Mouse (Mus musculus): Measurements from ENCODE around the gene S1pr5. TPM values are rescaled to one million over a fixed set of nuclear protein-coding genes. Genes with fewer than 3 reads are reported as not detected.

Gene S1pr5
- polyA plus RNA-seq, 1 experiment from 2014 or later, result 0.73 TPM

DNA sequence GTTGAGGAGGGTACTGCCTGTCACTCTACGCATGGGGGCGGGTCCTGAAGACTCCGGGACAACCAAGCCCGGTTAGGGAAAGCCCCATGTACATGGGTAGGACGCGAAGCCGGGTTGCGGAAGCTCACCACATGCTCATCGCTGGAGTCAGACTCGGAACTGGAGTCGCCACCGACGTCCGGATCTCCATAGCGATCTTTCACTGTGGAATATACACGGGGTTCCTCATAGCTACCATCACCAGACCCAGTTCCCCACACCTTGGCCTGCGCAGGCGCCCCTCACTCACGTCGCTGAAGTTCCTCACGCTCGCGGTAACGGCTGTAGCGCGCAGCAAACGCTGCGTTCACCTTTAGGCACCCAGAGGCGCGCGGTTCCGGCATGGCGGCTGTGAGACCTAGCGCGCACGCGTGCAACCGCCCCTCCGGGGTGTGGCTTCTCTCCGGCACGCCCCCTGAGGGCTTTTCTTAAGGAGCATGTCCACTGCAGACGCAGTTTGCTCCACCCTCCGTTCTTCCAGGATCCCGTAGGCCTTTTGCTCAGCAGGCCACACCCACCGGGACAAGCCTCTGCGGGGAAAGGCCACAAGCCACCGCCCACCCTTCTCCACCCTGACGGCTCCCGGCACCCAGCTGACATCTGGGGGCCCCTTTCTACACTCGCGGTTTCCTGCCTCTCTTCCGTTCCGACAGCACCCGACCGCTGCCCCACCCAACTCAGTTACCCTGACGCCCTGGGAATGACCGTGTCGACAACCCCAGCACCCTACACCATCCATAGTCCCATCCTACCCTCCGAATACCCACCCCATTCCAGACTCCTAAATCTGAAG, 39.5 kb upstream of the S1pr5 start, which contains the start of gene Kri1:
TSS of gene Kri1 (minus strand) at position 399 of the 832 bp plus-strand sequence.
- Histone ChIP-seq H3K36me3 (ENCODE audit: control insufficient read depth, insufficient read depth, low read length) (peaks cover 5% of the 10 kb centered on the region), H3K4me2 (replicated peaks; ENCODE audit: low read depth, low read length) (peak within 1 kb of the TSS; percentile 80), H3K27ac (ENCODE audit: low read depth, low read length) (peak within 1 kb of the TSS; percentile 77), H3K9ac (ENCODE audit: low read depth, low read length) (peak within 1 kb of the TSS; percentile 78), H3K4me3 (ENCODE audit: low read depth, low read length) (peak within 1 kb of the TSS; percentile 80), H3K4me1 (replicated peaks; ENCODE audit: control insufficient read depth, insufficient read depth, low read length) (peaks cover 8% of the 10 kb centered on the region), H3K9me3 (ENCODE audit: control insufficient read depth, low read length) (no peaks in the 10 kb centered on the region), H3K27me3 (ENCODE audit: control insufficient read depth, insufficient read depth, low read length) (no peaks in the 10 kb centered on the region)
- WGBS, result 1% methylated on average over 58 of the region's 59 CpGs
- peak; percentile 72 for ATAC-seq (ENCODE audit: low FRiP score)
- DNase-seq (ENCODE audit: low spot score), result peak; percentile 97

DNA sequence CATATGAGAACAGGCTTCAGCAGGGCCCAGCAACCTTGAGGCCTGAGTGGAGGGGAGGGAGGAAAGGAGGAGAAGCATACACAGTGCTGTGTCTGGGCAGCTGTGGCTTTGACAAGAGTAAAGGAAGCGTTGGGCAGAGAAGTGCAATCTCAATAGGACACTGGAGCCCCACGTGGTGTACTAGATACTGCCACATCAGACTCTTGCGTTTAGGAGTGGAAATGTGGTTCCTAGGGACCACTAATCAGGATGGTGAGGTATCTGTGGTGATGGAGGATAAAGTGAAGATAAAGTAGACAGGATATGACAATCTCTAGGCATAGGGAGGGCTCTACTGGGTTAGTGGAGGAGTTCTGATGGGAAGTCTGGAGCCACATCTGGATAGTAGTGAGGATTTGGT, 38.5 kb upstream of the S1pr5 start:
- no peak for ATAC-seq (ENCODE audit: low FRiP score)
- H3K4me3 ChIP-seq (ENCODE audit: low read depth, low read length), result peak overlapping the region; percentile 80
- H3K27ac ChIP-seq (ENCODE audit: low read depth, low read length), result no peak overlapping the region
- no peak for DNase-seq (ENCODE audit: low spot score)
- WGBS, result 72% methylated on average over 3 of the region's 3 CpGs
- H3K27me3 ChIP-seq (ENCODE audit: control insufficient read depth, insufficient read depth, low read length), result no peaks in the 10 kb centered on the region
- H3K4me1 ChIP-seq (replicated peaks; ENCODE audit: control insufficient read depth, insufficient read depth, low read length), result peaks cover 8% of the 10 kb centered on the region
- peak overlapping the region; percentile 78; the same call in 1 of the 2 replicates for H3K9ac ChIP-seq (ENCODE audit: low read depth, low read length)
- peak overlapping the region; percentile 80 for H3K4me2 ChIP-seq (replicated peaks; ENCODE audit: low read depth, low read length)
- H3K9me3 ChIP-seq (ENCODE audit: control insufficient read depth, low read length), result no peaks in the 10 kb centered on the region
- peaks cover 8% of the 10 kb centered on the region for H3K36me3 ChIP-seq (ENCODE audit: control insufficient read depth, insufficient read depth, low read length)

DNA sequence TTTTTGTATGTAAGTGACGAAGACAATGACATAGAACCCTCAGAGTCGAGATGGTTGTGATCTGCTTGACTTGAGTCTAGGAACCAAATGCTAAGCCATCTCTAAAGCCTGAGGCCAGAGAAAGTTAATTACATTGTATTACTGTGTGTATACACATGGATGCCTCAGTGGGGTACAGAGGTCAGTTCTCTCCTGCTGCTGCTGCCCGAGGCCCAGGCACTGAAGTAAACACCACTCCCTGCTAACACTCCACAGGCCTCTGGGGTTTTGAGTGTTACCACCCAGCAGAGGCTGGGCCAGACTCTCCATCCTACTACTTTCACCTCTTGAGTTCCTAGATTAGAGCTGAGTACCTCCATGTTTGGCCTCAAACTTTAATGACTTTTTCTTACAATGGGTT, 35.8 kb upstream of the S1pr5 start:
- DNase-seq (ENCODE audit: low spot score) (no peak), ATAC-seq (ENCODE audit: low FRiP score) (no peak)
- no peak overlapping the region for H3K27ac ChIP-seq (ENCODE audit: low read depth, low read length)
- H3K4me2 ChIP-seq (replicated peaks; ENCODE audit: low read depth, low read length), result no peak overlapping the region
- H3K36me3 ChIP-seq (ENCODE audit: control insufficient read depth, insufficient read depth, low read length), result peaks cover 15% of the 10 kb centered on the region
- H3K4me1 ChIP-seq (replicated peaks; ENCODE audit: control insufficient read depth, insufficient read depth, low read length), result peaks cover 4% of the 10 kb centered on the region; the same call in 1 of the 2 replicates
- no peaks in the 10 kb centered on the region for H3K27me3 ChIP-seq (ENCODE audit: control insufficient read depth, insufficient read depth, low read length)
- no peaks in the 10 kb centered on the region for H3K9me3 ChIP-seq (ENCODE audit: control insufficient read depth, low read length)
- no peak overlapping the region for H3K4me3 ChIP-seq (ENCODE audit: low read depth, low read length)
- no peak overlapping the region for H3K9ac ChIP-seq (ENCODE audit: low read depth, low read length)
- WGBS, result 89% methylated on average over 3 of the region's 3 CpGs

DNA sequence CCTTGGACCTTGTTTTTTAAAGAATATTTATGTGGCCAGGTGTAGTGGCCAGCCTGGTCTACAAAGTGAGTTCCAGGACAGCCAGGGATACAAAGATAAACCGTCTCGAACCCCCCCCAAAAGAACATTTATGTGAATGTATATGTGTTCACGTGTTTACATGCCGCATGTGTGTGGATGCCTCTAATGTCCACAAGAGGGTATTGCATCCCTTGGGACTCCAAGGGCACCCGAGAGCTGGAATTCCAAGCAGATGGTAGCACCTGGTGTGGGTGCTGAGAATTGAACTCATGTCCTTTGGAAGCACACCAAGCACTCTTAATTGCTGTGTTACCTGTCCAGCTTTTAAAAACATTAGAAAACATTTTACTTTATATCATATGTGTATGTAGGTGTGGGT, 35.3 kb upstream of the S1pr5 start:
- no peak for DNase-seq (ENCODE audit: low spot score)
- Histone ChIP-seq H3K4me1 (replicated peaks; ENCODE audit: control insufficient read depth, insufficient read depth, low read length) (peaks cover 4% of the 10 kb centered on the region; the same call in 1 of the 2 replicates), H3K9me3 (ENCODE audit: control insufficient read depth, low read length) (no peaks in the 10 kb centered on the region), H3K27me3 (ENCODE audit: control insufficient read depth, insufficient read depth, low read length) (no peaks in the 10 kb centered on the region), H3K27ac (ENCODE audit: low read depth, low read length) (no peak overlapping the region), H3K4me3 (ENCODE audit: low read depth, low read length) (no peak overlapping the region), H3K4me2 (replicated peaks; ENCODE audit: low read depth, low read length) (no peak overlapping the region), H3K9ac (ENCODE audit: low read depth, low read length) (no peak overlapping the region), H3K36me3 (ENCODE audit: control insufficient read depth, insufficient read depth, low read length) (peaks cover 15% of the 10 kb centered on the region)
- ATAC-seq (ENCODE audit: low FRiP score), result no peak
- 94% methylated on average over 5 of the region's 5 CpGs for WGBS

DNA sequence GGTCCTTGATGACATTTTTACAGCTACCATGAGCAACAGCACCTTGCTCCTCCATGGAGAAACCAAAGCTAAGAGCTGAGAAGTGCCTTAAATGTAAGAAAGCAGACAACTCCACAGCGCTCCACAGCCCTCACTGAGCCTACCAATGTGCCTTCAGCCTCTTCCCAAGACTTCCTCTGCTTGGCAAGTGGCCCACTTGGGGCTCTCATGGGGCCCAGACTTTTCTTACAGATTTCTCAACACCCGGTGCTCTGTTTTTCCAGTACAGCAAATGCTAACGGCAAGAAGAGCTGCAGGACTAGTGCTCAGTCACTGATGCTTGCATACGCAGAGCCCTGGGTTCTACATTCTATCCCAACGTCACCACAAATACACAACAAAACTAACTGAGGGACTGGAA, 29.5 kb upstream of the S1pr5 start:
- 94% methylated on average over 5 of the region's 5 CpGs for WGBS
- DNase-seq (ENCODE audit: low spot score) (no peak), ATAC-seq (ENCODE audit: low FRiP score) (no peak)
- Histone ChIP-seq H3K36me3 (ENCODE audit: control insufficient read depth, insufficient read depth, low read length) (peaks cover 23% of the 10 kb centered on the region), H3K4me2 (replicated peaks; ENCODE audit: low read depth, low read length) (no peak overlapping the region), H3K9me3 (ENCODE audit: control insufficient read depth, low read length) (no peaks in the 10 kb centered on the region), H3K4me3 (ENCODE audit: low read depth, low read length) (no peak overlapping the region), H3K27ac (ENCODE audit: low read depth, low read length) (no peak overlapping the region), H3K27me3 (ENCODE audit: control insufficient read depth, insufficient read depth, low read length) (no peaks in the 10 kb centered on the region), H3K9ac (ENCODE audit: low read depth, low read length) (no peak overlapping the region), H3K4me1 (replicated peaks; ENCODE audit: control insufficient read depth, insufficient read depth, low read length) (no peaks in the 10 kb centered on the region)

DNA sequence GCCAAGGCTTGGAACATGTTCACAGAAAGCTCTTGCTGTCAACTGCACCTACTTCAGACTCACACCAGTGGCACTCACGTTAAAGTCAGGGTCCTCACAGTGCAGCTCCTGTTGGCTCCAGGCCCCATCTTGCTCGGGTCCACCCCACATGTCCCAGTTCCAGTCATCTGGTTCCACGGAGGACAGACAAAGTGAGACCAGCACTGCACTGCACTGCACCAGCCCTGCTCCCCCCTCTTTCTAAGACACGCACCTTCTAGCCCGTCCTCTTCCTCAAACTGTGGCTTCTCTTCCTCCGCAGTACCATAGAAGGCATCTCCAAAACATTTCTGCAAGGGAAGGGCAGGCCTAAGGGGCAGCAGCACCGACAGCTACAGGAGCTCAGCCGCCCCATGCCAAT, 28.1 kb upstream of the S1pr5 start:
- WGBS, result 92% methylated on average over 8 of the region's 8 CpGs
- Histone ChIP-seq H3K27ac (ENCODE audit: low read depth, low read length) (no peak overlapping the region), H3K4me2 (replicated peaks; ENCODE audit: low read depth, low read length) (no peak overlapping the region), H3K27me3 (ENCODE audit: control insufficient read depth, insufficient read depth, low read length) (no peaks in the 10 kb centered on the region), H3K36me3 (ENCODE audit: control insufficient read depth, insufficient read depth, low read length) (peaks cover 21% of the 10 kb centered on the region), H3K4me3 (ENCODE audit: low read depth, low read length) (no peak overlapping the region), H3K9me3 (ENCODE audit: control insufficient read depth, low read length) (no peaks in the 10 kb centered on the region), H3K9ac (ENCODE audit: low read depth, low read length) (no peak overlapping the region), H3K4me1 (replicated peaks; ENCODE audit: control insufficient read depth, insufficient read depth, low read length) (no peaks in the 10 kb centered on the region)
- ATAC-seq (ENCODE audit: low FRiP score) (no peak), DNase-seq (ENCODE audit: low spot score) (no peak)

DNA sequence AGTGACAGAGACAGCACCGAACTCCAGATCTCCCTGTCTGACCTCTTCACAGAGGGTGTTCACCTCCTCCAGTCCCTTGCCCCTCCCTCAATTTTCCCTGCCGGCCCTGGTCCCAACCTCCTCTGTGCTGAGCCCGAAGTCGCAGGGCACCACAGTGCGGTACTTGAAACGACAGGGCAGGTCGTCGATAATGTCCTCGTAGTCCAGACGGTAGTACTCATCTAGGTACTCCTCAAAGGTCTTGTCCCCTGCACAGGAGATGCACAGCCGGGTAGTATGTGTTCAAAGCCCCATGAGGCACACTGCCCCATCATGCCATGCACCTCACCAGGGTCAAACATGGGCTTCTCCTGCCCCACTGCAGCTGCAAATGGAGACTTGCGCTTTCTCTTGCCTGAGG, 27.5 kb upstream of the S1pr5 start:
- DNase-seq (ENCODE audit: low spot score), result no peak
- H3K27ac ChIP-seq (ENCODE audit: low read depth, low read length), result no peak overlapping the region
- H3K27me3 ChIP-seq (ENCODE audit: control insufficient read depth, insufficient read depth, low read length), result no peaks in the 10 kb centered on the region
- 89% methylated on average over 12 of the region's 12 CpGs for WGBS
- no peak overlapping the region for H3K9ac ChIP-seq (ENCODE audit: low read depth, low read length)
- H3K4me2 ChIP-seq (replicated peaks; ENCODE audit: low read depth, low read length), result no peak overlapping the region
- H3K36me3 ChIP-seq (ENCODE audit: control insufficient read depth, insufficient read depth, low read length), result peaks cover 19% of the 10 kb centered on the region
- no peaks in the 10 kb centered on the region for H3K4me1 ChIP-seq (replicated peaks; ENCODE audit: control insufficient read depth, insufficient read depth, low read length)
- ATAC-seq (ENCODE audit: low FRiP score), result 0 out of 2 replicates have a peak, but pooled peaks have one; percentile 20
- H3K4me3 ChIP-seq (ENCODE audit: low read depth, low read length), result no peak overlapping the region
- no peaks in the 10 kb centered on the region for H3K9me3 ChIP-seq (ENCODE audit: control insufficient read depth, low read length)

DNA sequence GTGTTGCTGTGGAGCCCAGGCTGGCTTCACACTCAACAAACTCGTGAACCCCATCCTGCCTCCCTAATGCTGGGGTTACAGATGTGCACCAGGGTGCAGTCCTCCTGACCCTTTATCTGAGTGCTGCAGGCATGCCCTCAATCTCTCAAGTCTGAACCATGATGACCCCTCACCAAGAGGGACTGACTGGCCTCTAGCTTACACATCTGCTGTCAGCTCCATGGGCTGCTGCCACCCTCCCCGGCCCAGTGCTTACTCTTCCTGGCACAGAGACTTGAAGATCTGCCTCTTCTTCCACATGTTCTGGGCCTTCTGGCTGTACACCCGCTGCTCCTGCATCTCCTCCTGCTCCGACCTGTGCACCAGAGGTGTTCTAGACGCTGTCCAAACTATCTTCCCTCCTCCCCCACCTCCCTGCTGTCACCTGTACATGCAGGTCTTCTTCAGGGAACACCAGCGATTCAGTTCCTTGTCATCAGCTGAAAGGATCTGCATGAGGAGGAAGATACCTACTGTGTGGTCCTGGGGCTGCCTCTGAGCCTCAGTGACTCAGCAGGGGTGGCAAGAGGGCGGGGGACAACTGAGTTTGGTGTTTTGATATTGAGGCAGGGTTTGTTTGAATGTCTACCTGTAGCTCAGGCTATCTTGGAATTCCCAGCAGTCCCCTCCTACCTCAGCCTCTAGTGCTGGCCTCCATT, 26.9 kb upstream of the S1pr5 start:
- Histone ChIP-seq H3K27ac (ENCODE audit: low read depth, low read length) (no peak overlapping the region), H3K4me1 (replicated peaks; ENCODE audit: control insufficient read depth, insufficient read depth, low read length) (no peaks in the 10 kb centered on the region), H3K36me3 (ENCODE audit: control insufficient read depth, insufficient read depth, low read length) (peaks cover 19% of the 10 kb centered on the region), H3K4me2 (replicated peaks; ENCODE audit: low read depth, low read length) (no peak overlapping the region), H3K9me3 (ENCODE audit: control insufficient read depth, low read length) (no peaks in the 10 kb centered on the region), H3K9ac (ENCODE audit: low read depth, low read length) (no peak overlapping the region), H3K27me3 (ENCODE audit: control insufficient read depth, insufficient read depth, low read length) (no peaks in the 10 kb centered on the region), H3K4me3 (ENCODE audit: low read depth, low read length) (no peak overlapping the region)
- 84% methylated on average over 7 of the region's 7 CpGs for WGBS
- no peak for ATAC-seq (ENCODE audit: low FRiP score)
- no peak for DNase-seq (ENCODE audit: low spot score)
